Mouse (Mus musculus) hindbrain, postnatal 0 days (tissue): ENCODE measurements around the gene Birc5. TPM values are rescaled to one million over a fixed set of nuclear protein-coding genes. Genes with fewer than 3 reads are reported as not detected.
A peak's percentile ranks its signal among the peaks of the same experiment; 100 is the strongest.

Experiments
- ATAC-seq: fragments of 200-750 bp; cut with Nextera tagmentation; 2 replicates; pipeline ENCODE4 v1.8.0; 2017; ENCODE audit warnings: mild to moderate bottlenecking, moderate TSS enrichment, moderate library complexity
- DNase-seq: peaks from one replicate; pipeline ENCODE4 v3.0.0-alpha.2; 2015; ENCODE audit warnings: low spot score
- H3K27ac ChIP-seq: fragments of 300-500 bp; sonication (generic); 2 replicates; pipeline ENCODE4 v1.5.1; 2014; ENCODE audit warnings: mild to moderate bottlenecking
- H3K27me3 ChIP-seq: fragments of 300-500 bp; sonication (generic); 2 replicates; pipeline ENCODE4 v1.6.1; 2014; ENCODE audit warnings: low read length, mixed read lengths; ENCODE audit not compliant: insufficient read depth
- H3K36me3 ChIP-seq: fragments of 300-500 bp; sonication (generic); 2 replicates; pipeline ENCODE4 v1.6.1; 2014; ENCODE audit warnings: low read length, mixed read lengths; ENCODE audit not compliant: insufficient read depth
- H3K4me1 ChIP-seq: fragments of 300-500 bp; sonication (generic); 2 replicates; pipeline ENCODE4 v1.6.1; 2014; ENCODE audit warnings: antibody characterized with exemption, low read length, mixed read lengths; ENCODE audit not compliant: insufficient read depth
- H3K4me2 ChIP-seq: fragments of 300-500 bp; sonication (generic); 2 replicates; pipeline ENCODE4 v1.6.1; 2014; ENCODE audit warnings: low read depth, mild to moderate bottlenecking, low read length, moderate library complexity, mixed read lengths
- H3K4me3 ChIP-seq: fragments of 300-500 bp; sonication (generic); 2 replicates; pipeline ENCODE4 v1.5.1; 2014; ENCODE audit warnings: low read length
- H3K9ac ChIP-seq: fragments of 300-500 bp; sonication (generic); replicated peaks from 2 replicates; pipeline ENCODE4 v1.6.1; 2014; ENCODE audit warnings: mild to moderate bottlenecking, low read length, moderate library complexity, mixed read lengths
- H3K9me3 ChIP-seq: fragments of 300-500 bp; sonication (generic); 2 replicates; pipeline ENCODE4 v1.6.1; 2016; ENCODE audit warnings: low read length, mixed read lengths
- CTCF ChIP-seq: IDR thresholded peaks from 2 replicates; pipeline ENCODE4 v1.5.1; 2016; ENCODE audit warnings: antibody characterized with exemption, control low read depth, low read depth
- WGBS: fragments of 180-500 bp; shearing (Covaris S2); extraction: QIAGEN DNeasy Blood & Tissue Kit; methylation state at CpG from one replicate; pipeline ENCODE4 v1.1.7; 2014; 5-methylcytosine and 5-hydroxymethylcytosine counted together
- polyA plus RNA-seq: library from polyadenylated mRNA; unstranded; fragments of >200 nt; fragmentation: Nextera tagmentation; extraction: Ambion mirVana; gene quantifications from 2 replicates; pipeline ENCODE4 v1.2.1, GENCODE M21; 2015
- total RNA-seq: library from RNA; depleted of rRNA; stranded (reverse); fragments of >200 nt; gene quantifications from 2 replicates; pipeline ENCODE4 v1.2.3, GENCODE M21; 2014

The Birc5 gene
- total and polyA plus RNA-seq, 2 experiments from 2014 or later: 14.6 to 45.3 TPM

- Histone ChIP-seq H3K4me1 (peaks cover 14% of the 10 kb centered on the region), H3K4me2 (peak overlapping the region; percentile 60), H3K9me3 (no peaks in the 10 kb centered on the region), H3K27ac (peak overlapping the region; percentile 62; the same call in 1 of the 2 replicates), H3K36me3 (no peaks in the 10 kb centered on the region), H3K27me3 (no peaks in the 10 kb centered on the region), H3K4me3 (peak overlapping the region; percentile 39), H3K9ac (peak overlapping the region; percentile 40)
- DNase-seq (peak; percentile 39), ATAC-seq (peak; percentile 25; the same call in 1 of the 2 replicates)
- no peak for TF ChIP-seq CTCF
- WGBS: 4% methylated on average over 5 of the region's 5 CpGs
Measured at GRCm38 (mm10) chr11:117826164-117826563, 22.9 kb upstream of the Birc5 start.

GRCm38 (mm10) chr11:117826916-117827315 is 22.1 kb upstream of the Birc5 start:
- Histone ChIP-seq H3K4me3 (no peak overlapping the region), H3K36me3 (no peaks in the 10 kb centered on the region), H3K27me3 (no peaks in the 10 kb centered on the region), H3K9ac (no peak overlapping the region), H3K4me2 (no peak overlapping the region), H3K27ac (no peak overlapping the region), H3K4me1 (peaks cover 14% of the 10 kb centered on the region), H3K9me3 (no peaks in the 10 kb centered on the region)
- DNase-seq (no peak), ATAC-seq (no peak)
- WGBS: 71% methylated on average over 8 of the region's 8 CpGs
- no peak for TF ChIP-seq CTCF

DNA sequence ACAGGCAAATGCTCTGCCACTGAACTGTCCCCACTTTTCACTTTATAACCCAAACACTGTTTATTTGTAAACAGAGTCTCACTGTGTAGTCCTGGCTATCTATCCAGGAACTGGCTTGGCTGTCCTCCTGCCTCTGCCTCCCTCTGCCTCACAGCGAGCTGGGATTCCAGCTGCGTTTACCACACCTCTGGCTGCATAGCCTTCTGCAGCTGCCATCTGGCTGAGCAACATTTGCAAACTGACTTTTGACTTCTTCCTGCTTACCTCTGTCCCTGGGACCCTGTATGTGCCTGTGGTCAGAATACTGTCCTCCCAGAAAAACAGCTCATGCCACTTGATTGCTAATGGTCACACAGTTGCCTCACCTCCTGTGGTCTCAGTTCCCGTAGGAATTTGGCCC is 21.7 kb upstream of the Birc5 start:
- H3K36me3 ChIP-seq: no peaks in the 10 kb centered on the region
- H3K4me1 ChIP-seq: peaks cover 14% of the 10 kb centered on the region
- WGBS: 67% methylated on average over 3 of the region's 3 CpGs
- H3K9me3 ChIP-seq: no peaks in the 10 kb centered on the region
- no peak for TF ChIP-seq CTCF
- H3K9ac ChIP-seq: no peak overlapping the region
- H3K27ac ChIP-seq: no peak overlapping the region
- no peak overlapping the region for H3K4me2 ChIP-seq
- ATAC-seq (no peak), DNase-seq (no peak)
- H3K27me3 ChIP-seq: no peaks in the 10 kb centered on the region
- H3K4me3 ChIP-seq: no peak overlapping the region

DNA sequence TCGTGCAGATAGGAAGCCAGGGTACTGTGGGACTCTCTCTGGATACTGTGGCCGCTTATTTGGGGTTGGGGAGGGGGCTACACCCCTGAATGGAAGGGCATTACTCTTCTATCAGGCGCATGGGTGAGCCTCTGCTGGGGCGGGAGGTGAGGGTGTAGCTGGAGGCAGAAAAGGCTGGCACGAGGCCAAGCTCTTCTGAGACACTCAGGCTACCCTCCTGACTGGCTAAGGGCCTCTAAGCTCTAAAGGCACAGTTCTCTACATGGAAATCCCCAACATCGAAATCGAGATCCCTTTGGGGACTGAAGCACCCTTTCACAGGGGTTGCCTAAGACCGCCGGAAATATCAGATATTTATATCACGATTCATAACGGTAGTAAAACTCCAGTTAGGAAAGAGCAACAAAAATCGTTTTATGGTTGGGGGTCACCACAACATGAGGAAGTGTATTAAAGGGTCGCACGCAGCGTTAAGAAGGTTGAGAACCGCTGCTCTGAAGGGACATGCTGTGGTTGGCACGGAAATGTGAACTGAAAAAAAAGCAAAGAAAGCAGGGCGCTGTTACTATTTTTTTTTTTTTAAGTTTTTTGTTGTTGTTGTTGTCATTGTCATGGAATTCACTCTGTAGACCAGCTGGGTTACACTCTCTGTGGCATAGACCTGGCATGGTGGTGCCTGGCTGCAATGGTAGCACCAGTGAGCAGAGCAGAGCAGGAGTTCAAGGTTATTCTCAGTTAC is 20.7 kb upstream of the Birc5 start:
- no peaks in the 10 kb centered on the region for H3K9me3 ChIP-seq
- no peak overlapping the region for H3K4me2 ChIP-seq
- WGBS: 68% methylated on average over 18 of the region's 18 CpGs
- H3K4me3 ChIP-seq: no peak overlapping the region
- peaks cover 14% of the 10 kb centered on the region for H3K4me1 ChIP-seq
- no peaks in the 10 kb centered on the region for H3K27me3 ChIP-seq
- no peak for ATAC-seq
- peak overlapping the region; percentile 64 for H3K27ac ChIP-seq
- TF ChIP-seq CTCF: no peak
- H3K36me3 ChIP-seq: no peaks in the 10 kb centered on the region
- DNase-seq: no peak
- H3K9ac ChIP-seq: no peak overlapping the region

- no peak overlapping the region for H3K9ac ChIP-seq
- no peak overlapping the region for H3K4me2 ChIP-seq
- no peak overlapping the region for H3K4me3 ChIP-seq
- TF ChIP-seq CTCF: no peak
- H3K9me3 ChIP-seq: no peaks in the 10 kb centered on the region
- H3K27me3 ChIP-seq: no peaks in the 10 kb centered on the region
- no peak for ATAC-seq
- 42% methylated on average over 9 of the region's 9 CpGs for WGBS
- DNase-seq: peak; percentile 65
- peaks cover 14% of the 10 kb centered on the region for H3K4me1 ChIP-seq
- peak overlapping the region; percentile 64 for H3K27ac ChIP-seq
- no peaks in the 10 kb centered on the region for H3K36me3 ChIP-seq
Measured at GRCm38 (mm10) chr11:117828888-117829604, 20.0 kb upstream of the Birc5 start.

GRCm38 (mm10) chr11:117829671-117830215 is 19.3 kb upstream of the Birc5 start:
- DNase-seq (no peak), ATAC-seq (no peak)
- H3K4me2 ChIP-seq: no peak overlapping the region
- TF ChIP-seq CTCF: no peak
- no peak overlapping the region for H3K9ac ChIP-seq
- H3K27me3 ChIP-seq: no peaks in the 10 kb centered on the region
- H3K4me1 ChIP-seq: peaks cover 11% of the 10 kb centered on the region
- H3K4me3 ChIP-seq: no peak overlapping the region
- H3K9me3 ChIP-seq: no peaks in the 10 kb centered on the region
- H3K27ac ChIP-seq: peak overlapping the region; percentile 64
- 60% methylated on average over 2 of the region's 2 CpGs for WGBS
- no peaks in the 10 kb centered on the region for H3K36me3 ChIP-seq
